Mouse (Mus musculus) hindbrain, postnatal 0 days (tissue): ENCODE measurements around the gene Tbrg1. TPM values are rescaled to one million over a fixed set of nuclear protein-coding genes. Genes with fewer than 3 reads are reported as not detected.
A peak's percentile ranks its signal among the peaks of the same experiment; 100 is the strongest.

Experiments
- ATAC-seq: fragments of 200-750 bp; cut with Nextera tagmentation; 2 replicates; pipeline ENCODE4 v1.8.0; 2017; ENCODE audit warnings: mild to moderate bottlenecking, moderate TSS enrichment, moderate library complexity
- DNase-seq: peaks from one replicate; pipeline ENCODE4 v3.0.0-alpha.2; 2015; ENCODE audit warnings: low spot score
- H3K27ac ChIP-seq: fragments of 300-500 bp; sonication (generic); 2 replicates; pipeline ENCODE4 v1.5.1; 2014; ENCODE audit warnings: mild to moderate bottlenecking
- H3K27me3 ChIP-seq: fragments of 300-500 bp; sonication (generic); 2 replicates; pipeline ENCODE4 v1.6.1; 2014; ENCODE audit warnings: low read length, mixed read lengths; ENCODE audit not compliant: insufficient read depth
- H3K36me3 ChIP-seq: fragments of 300-500 bp; sonication (generic); 2 replicates; pipeline ENCODE4 v1.6.1; 2014; ENCODE audit warnings: low read length, mixed read lengths; ENCODE audit not compliant: insufficient read depth
- H3K4me1 ChIP-seq: fragments of 300-500 bp; sonication (generic); 2 replicates; pipeline ENCODE4 v1.6.1; 2014; ENCODE audit warnings: antibody characterized with exemption, low read length, mixed read lengths; ENCODE audit not compliant: insufficient read depth
- H3K4me2 ChIP-seq: fragments of 300-500 bp; sonication (generic); 2 replicates; pipeline ENCODE4 v1.6.1; 2014; ENCODE audit warnings: low read depth, mild to moderate bottlenecking, low read length, moderate library complexity, mixed read lengths
- H3K4me3 ChIP-seq: fragments of 300-500 bp; sonication (generic); 2 replicates; pipeline ENCODE4 v1.5.1; 2014; ENCODE audit warnings: low read length
- H3K9ac ChIP-seq: fragments of 300-500 bp; sonication (generic); replicated peaks from 2 replicates; pipeline ENCODE4 v1.6.1; 2014; ENCODE audit warnings: mild to moderate bottlenecking, low read length, moderate library complexity, mixed read lengths
- H3K9me3 ChIP-seq: fragments of 300-500 bp; sonication (generic); 2 replicates; pipeline ENCODE4 v1.6.1; 2016; ENCODE audit warnings: low read length, mixed read lengths
- CTCF ChIP-seq: IDR thresholded peaks from 2 replicates; pipeline ENCODE4 v1.5.1; 2016; ENCODE audit warnings: antibody characterized with exemption, control low read depth, low read depth
- WGBS: fragments of 180-500 bp; shearing (Covaris S2); extraction: QIAGEN DNeasy Blood & Tissue Kit; methylation state at CpG from one replicate; pipeline ENCODE4 v1.1.7; 2014; 5-methylcytosine and 5-hydroxymethylcytosine counted together
- polyA plus RNA-seq: library from polyadenylated mRNA; unstranded; fragments of >200 nt; fragmentation: Nextera tagmentation; extraction: Ambion mirVana; gene quantifications from 2 replicates; pipeline ENCODE4 v1.2.1, GENCODE M21; 2015
- total RNA-seq: library from RNA; depleted of rRNA; stranded (reverse); fragments of >200 nt; gene quantifications from 2 replicates; pipeline ENCODE4 v1.2.3, GENCODE M21; 2014

Gene Tbrg1
- total and polyA plus RNA-seq, 2 experiments from 2014 or later = 44.5 to 82.9 TPM

- no peak overlapping the region for H3K27ac ChIP-seq
- no peaks in the 10 kb centered on the region for H3K4me1 ChIP-seq
- no peak overlapping the region for H3K4me2 ChIP-seq
- ATAC-seq (no peak), DNase-seq (peak; percentile 67)
- no peak overlapping the region for H3K9ac ChIP-seq
- WGBS = 13% methylated on average over 7 of the region's 7 CpGs
- H3K4me3 ChIP-seq = no peak overlapping the region
- TF ChIP-seq CTCF = peak; percentile 84
- H3K9me3 ChIP-seq = no peaks in the 10 kb centered on the region
- H3K27me3 ChIP-seq = no peaks in the 10 kb centered on the region
- no peaks in the 10 kb centered on the region for H3K36me3 ChIP-seq
Observed at GRCm38 (mm10) chr9:37636335-37636734, 20.8 kb downstream of the Tbrg1 start.

- no peaks in the 10 kb centered on the region for H3K36me3 ChIP-seq
- no peak for TF ChIP-seq CTCF
- H3K4me1 ChIP-seq = no peaks in the 10 kb centered on the region
- H3K4me2 ChIP-seq = no peak overlapping the region
- H3K27ac ChIP-seq = no peak overlapping the region
- DNase-seq = no peak
- H3K4me3 ChIP-seq = no peak overlapping the region
- H3K9me3 ChIP-seq = no peaks in the 10 kb centered on the region
- no peak overlapping the region for H3K9ac ChIP-seq
- no peaks in the 10 kb centered on the region for H3K27me3 ChIP-seq
- ATAC-seq = no peak
- 96% methylated on average over 3 of the region's 3 CpGs for WGBS
Observed at GRCm38 (mm10) chr9:37634269-37634668, 22.8 kb downstream of the Tbrg1 start.

- no peak for TF ChIP-seq CTCF
- no peak for DNase-seq
- Histone ChIP-seq H3K9ac (no peak overlapping the region), H3K9me3 (no peaks in the 10 kb centered on the region), H3K4me1 (no peaks in the 10 kb centered on the region), H3K27me3 (no peaks in the 10 kb centered on the region), H3K36me3 (no peaks in the 10 kb centered on the region), H3K27ac (no peak overlapping the region), H3K4me3 (no peak overlapping the region), H3K4me2 (no peak overlapping the region)
- ATAC-seq = no peak
- 86% methylated on average over 2 of the region's 2 CpGs for WGBS
Observed at GRCm38 (mm10) chr9:37632305-37632704, 24.8 kb downstream of the Tbrg1 start.

GRCm38 (mm10) chr9:37629941-37630340 is 27.2 kb downstream of the Tbrg1 start:
- Histone ChIP-seq H3K9me3 (no peaks in the 10 kb centered on the region), H3K27me3 (no peaks in the 10 kb centered on the region), H3K4me3 (no peak overlapping the region), H3K4me2 (no peak overlapping the region), H3K9ac (no peak overlapping the region), H3K4me1 (peaks cover 8% of the 10 kb centered on the region), H3K27ac (no peak overlapping the region), H3K36me3 (no peaks in the 10 kb centered on the region)
- 95% methylated on average over 2 of the region's 2 CpGs for WGBS
- no peak for TF ChIP-seq CTCF
- no peak for DNase-seq
- no peak for ATAC-seq

- no peak overlapping the region for H3K27ac ChIP-seq
- H3K9ac ChIP-seq = no peak overlapping the region
- no peaks in the 10 kb centered on the region for H3K9me3 ChIP-seq
- no peak overlapping the region for H3K4me2 ChIP-seq
- DNase-seq (no peak), ATAC-seq (no peak)
- peaks cover 8% of the 10 kb centered on the region for H3K4me1 ChIP-seq
- 47% methylated on average over 4 of the region's 4 CpGs for WGBS
- H3K4me3 ChIP-seq = no peak overlapping the region
- no peaks in the 10 kb centered on the region for H3K27me3 ChIP-seq
- no peak for TF ChIP-seq CTCF
- no peaks in the 10 kb centered on the region for H3K36me3 ChIP-seq
Observed at GRCm38 (mm10) chr9:37628581-37628980, 28.5 kb downstream of the Tbrg1 start.

GRCm38 (mm10) chr9:37627263-37627662 is 29.8 kb downstream of the Tbrg1 start:
- H3K4me2 ChIP-seq = no peak overlapping the region

GRCm38 (mm10) chr9:37626103-37626567 is 31.0 kb downstream of the Tbrg1 start:
- no peak for TF ChIP-seq CTCF
- no peaks in the 10 kb centered on the region for H3K36me3 ChIP-seq
- DNase-seq (peak; percentile 16), ATAC-seq (peak; percentile 68)
- peak overlapping the region; percentile 71; the same call in 1 of the 2 replicates for H3K27ac ChIP-seq
- peaks cover 8% of the 10 kb centered on the region for H3K4me1 ChIP-seq
- H3K4me2 ChIP-seq = peak overlapping the region; percentile 25
- no peak overlapping the region for H3K4me3 ChIP-seq
- no peaks in the 10 kb centered on the region for H3K9me3 ChIP-seq
- WGBS = 11% methylated on average over 3 of the region's 3 CpGs
- no peaks in the 10 kb centered on the region for H3K27me3 ChIP-seq
- no peak overlapping the region for H3K9ac ChIP-seq

More at GRCm38 (mm10) chr9:37627263-37627662, 29.8 kb downstream of the Tbrg1 start:
- Histone ChIP-seq H3K27ac (no peak overlapping the region), H3K4me3 (no peak overlapping the region), H3K9me3 (no peaks in the 10 kb centered on the region), H3K9ac (no peak overlapping the region), H3K27me3 (no peaks in the 10 kb centered on the region), H3K4me1 (peaks cover 8% of the 10 kb centered on the region), H3K36me3 (no peaks in the 10 kb centered on the region)
- ATAC-seq (no peak), DNase-seq (no peak)
- TF ChIP-seq CTCF = no peak
- WGBS = 98% methylated on average over 1 of the region's 1 CpGs
